Mouse (Mus musculus): ENCODE data around the gene Cmss1.
A peak's percentile ranks its signal among the peaks of the same experiment; 100 is the strongest.

Gene Cmss1

GRCm38 (mm10) chr16:57421680-57422417 is 184.8 kb downstream of the Cmss1 start:
- DNase-seq: no peak

- no peak for DNase-seq
Measured at GRCm38 (mm10) chr16:57420773-57421556, 185.7 kb downstream of the Cmss1 start.

- DNase-seq: no peak
Measured at GRCm38 (mm10) chr16:57419881-57420280, 186.8 kb downstream of the Cmss1 start.

- DNase-seq: no peak
Measured at GRCm38 (mm10) chr16:57419332-57419731, 187.3 kb downstream of the Cmss1 start.

GRCm38 (mm10) chr16:57417955-57418354 is 188.7 kb downstream of the Cmss1 start:
- DNase-seq: no peak

- no peak for DNase-seq
Measured at GRCm38 (mm10) chr16:57417017-57417416, 189.6 kb downstream of the Cmss1 start.

- no peak for DNase-seq
Measured at GRCm38 (mm10) chr16:57416049-57416448, 190.6 kb downstream of the Cmss1 start.

- DNase-seq: no peak
Measured at GRCm38 (mm10) chr16:57412766-57413165, 193.9 kb downstream of the Cmss1 start.

- no peak for DNase-seq
Measured at GRCm38 (mm10) chr16:57403825-57404224, 202.8 kb downstream of the Cmss1 start.

- no peak for DNase-seq
Measured at GRCm38 (mm10) chr16:57402910-57403309, 203.8 kb downstream of the Cmss1 start.

- DNase-seq: no peak
Measured at GRCm38 (mm10) chr16:57401702-57402101, 205.0 kb downstream of the Cmss1 start.

GRCm38 (mm10) chr16:57399566-57399965 is 207.1 kb downstream of the Cmss1 start:
- DNase-seq: no peak

- DNase-seq: peak; percentile 51
Measured at GRCm38 (mm10) chr16:57398387-57399214, 208.1 kb downstream of the Cmss1 start.

GRCm38 (mm10) chr16:57397845-57398244 is 208.8 kb downstream of the Cmss1 start:
- no peak for DNase-seq

- DNase-seq: no peak
Measured at GRCm38 (mm10) chr16:57396249-57396648, 210.4 kb downstream of the Cmss1 start.

GRCm38 (mm10) chr16:57393161-57393560 is 213.5 kb downstream of the Cmss1 start:
- no peak for DNase-seq

GRCm38 (mm10) chr16:57392461-57392860 is 214.2 kb downstream of the Cmss1 start:
- no peak for DNase-seq

- DNase-seq: peak; percentile 89
Measured at GRCm38 (mm10) chr16:57391171-57391570, 215.5 kb downstream of the Cmss1 start.

GRCm38 (mm10) chr16:57389566-57390251 is 217.0 kb downstream of the Cmss1 start:
- peak; percentile 87 for DNase-seq

- DNase-seq: no peak
Measured at GRCm38 (mm10) chr16:57384274-57384673, 222.4 kb downstream of the Cmss1 start.

GRCm38 (mm10) chr16:57383266-57383971 is 223.2 kb downstream of the Cmss1 start:
- no peak for DNase-seq

Data from layer of hippocampus, adult 9-11 months (tissue).